Mouse (Mus musculus) CD8-positive naive resting alpha-beta T cell, adult 2 months (primary cell): ENCODE data around the gene Gm44790.
"Not testable (repeated sequence)": the region's sequence is repeated elsewhere in the genome, so short reads cannot be mapped to it uniquely, and the experiment has no call there.

Experiments
- DNase-seq, 2 experiments: peaks; one replicate each; pipeline ENCODE4 v3.0.0; 2022; ENCODE audit warnings: low read depth in 2 of 2, low spot score in 2 of 2

Gene Gm44790

DNA sequence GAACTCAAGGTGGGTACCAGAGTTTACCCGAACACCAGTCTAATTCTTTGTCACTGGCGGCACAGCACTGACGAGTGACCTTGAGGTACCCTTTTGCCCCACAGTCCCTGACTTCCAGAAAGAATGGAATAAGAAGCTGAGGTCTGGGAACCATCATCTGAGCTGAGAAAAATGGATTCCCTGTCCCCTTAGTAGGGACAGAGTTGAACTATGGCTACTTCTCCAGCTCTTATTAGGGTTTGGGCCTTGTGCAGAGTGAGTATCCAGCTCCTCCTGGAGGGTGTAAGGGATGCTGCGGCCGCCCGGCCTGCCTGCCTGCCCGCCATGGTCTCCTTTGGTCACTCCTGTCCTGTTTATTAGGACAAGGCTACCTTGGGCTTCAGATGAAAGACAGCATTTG, 46.6 kb downstream of the Gm44790 start:
- no peak for DNase-seq

DNA sequence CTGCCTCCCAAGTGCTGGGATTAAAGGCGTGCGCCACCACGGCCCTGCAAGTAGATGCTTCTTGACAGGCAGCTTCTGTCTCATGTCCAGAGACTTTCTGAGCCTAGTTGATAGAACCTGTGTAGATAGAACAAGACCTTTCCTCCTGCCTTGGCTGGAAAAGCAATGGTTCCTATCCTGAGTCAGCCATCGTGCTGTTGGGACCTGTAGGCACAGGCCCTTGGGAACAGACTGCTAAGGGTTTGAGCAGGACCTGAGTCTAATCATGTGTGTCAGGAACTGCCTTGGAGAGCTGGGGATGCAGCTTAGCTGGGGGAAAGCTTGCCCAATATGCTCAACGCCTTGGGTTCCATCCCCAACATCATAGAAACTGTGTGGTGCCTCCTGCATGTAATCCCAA, 47.6 kb downstream of the Gm44790 start:
- no peak for DNase-seq

DNA sequence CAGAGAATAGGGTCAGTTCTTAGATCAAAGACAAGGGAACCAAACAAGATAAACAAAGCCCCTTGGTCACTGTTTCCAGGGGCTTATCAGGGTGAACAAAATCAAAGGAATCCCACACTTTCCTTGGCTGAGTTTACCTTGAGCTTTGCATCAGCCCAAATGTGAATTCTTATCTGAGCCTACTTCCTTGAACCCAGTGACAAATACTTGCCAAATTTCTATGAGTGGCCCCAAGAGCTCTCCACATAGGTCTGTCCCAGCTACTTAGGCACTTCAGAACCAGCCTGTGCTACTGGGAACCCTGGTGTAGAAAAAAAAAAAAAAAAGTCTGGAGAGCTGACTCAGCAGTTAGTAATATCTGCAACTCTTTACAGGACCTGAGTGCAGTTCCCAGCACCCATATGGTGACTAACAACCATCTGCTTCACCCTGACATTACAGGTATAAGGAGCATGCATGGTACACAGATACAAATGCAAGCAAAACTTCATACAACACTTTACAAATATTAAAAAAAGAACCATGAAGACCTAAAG, 48.3 kb downstream of the Gm44790 start:
- DNase-seq: no peak

DNA sequence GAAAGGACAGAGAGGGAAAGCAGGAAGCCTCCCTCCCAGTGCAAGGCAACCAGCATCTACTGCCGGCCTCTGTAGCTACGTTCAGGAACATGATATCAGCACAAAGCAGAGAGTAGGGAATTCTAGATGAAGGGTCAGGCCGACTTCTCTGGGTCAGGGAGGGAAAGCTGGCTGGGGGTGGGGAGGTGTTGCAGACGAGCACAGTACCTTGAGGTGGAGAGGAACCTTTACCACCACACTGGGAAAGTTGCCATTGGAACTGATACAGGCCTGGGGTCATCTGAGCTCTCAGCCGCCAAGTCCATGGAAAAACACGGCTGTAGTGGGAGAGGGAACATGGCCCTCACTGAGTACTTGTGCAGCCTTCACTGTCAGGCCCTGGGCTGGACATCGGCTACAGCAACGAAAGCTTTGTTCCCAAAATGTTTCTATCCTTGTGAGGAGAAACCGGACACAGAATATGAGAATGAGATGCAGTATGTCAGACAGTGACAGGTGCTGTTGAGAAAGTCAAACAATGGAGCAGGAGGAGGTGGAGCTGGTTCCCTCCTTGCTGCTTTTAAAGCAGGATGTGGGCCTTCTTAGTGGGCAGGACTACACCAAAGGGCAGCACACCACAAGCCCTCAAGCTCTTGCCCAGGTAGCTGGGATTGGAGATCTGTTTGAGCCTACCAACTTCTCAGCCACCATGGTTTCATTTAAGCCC, 49.2 kb downstream of the Gm44790 start:
- no peak for DNase-seq

DNA sequence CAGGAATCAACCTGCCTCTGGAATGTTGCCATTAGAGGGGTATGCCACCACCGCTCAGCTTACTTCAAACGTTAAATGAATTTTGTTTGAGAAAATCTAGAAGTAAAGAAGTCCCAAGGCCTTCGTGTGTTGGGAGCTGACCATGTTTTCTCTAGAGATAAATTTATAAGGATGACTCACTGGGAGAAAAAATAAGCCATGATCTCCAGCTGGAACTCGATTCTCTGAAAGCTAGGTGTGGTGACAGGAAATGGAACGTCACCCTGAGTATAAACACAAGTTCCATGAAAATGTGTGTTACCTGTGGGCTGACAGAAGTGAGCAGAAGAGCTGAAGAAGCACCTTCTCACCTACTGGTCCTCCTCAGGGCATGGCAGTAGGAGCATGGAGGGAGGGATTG, 50.5 kb downstream of the Gm44790 start:
- no peak for DNase-seq

DNA sequence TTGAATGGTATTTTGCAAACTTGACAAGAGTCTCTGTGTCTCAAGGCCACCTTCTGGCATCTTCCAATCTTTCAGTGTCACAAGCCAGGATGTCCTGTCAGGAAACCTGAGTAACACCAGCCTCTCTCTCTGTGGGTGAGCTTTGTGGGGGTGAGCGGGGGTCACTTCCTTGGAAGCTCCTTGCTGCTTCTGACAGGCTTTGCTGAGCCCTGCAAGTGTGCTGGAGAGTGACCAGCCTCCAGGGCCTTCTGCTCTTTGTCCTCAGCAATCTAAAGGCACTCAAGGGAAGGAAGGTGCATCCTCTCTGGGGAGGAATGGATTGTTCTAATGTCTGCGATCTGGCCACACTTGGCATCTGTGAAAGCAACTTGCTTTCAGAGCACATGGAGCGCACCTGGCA, 52.9 kb downstream of the Gm44790 start:
- DNase-seq: no peak

DNA sequence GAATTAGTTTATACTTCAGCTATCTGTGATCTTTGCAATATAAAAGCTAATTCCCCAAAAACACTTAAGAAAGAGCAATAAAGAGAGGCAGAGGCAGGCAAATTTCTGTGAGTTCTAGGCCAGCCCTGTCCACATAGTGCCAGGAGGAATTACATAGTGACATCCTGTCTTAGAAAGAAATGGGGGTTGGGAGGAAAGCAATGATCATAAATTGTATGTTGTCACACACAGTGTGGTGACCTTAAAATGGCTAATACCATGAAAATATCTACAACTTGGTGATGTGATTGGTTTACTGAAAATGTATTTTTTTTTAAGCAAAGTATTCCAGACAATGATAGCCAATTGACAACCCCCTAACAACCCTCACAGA, 53.3 kb downstream of the Gm44790 start:
- DNase-seq: no peak

DNA sequence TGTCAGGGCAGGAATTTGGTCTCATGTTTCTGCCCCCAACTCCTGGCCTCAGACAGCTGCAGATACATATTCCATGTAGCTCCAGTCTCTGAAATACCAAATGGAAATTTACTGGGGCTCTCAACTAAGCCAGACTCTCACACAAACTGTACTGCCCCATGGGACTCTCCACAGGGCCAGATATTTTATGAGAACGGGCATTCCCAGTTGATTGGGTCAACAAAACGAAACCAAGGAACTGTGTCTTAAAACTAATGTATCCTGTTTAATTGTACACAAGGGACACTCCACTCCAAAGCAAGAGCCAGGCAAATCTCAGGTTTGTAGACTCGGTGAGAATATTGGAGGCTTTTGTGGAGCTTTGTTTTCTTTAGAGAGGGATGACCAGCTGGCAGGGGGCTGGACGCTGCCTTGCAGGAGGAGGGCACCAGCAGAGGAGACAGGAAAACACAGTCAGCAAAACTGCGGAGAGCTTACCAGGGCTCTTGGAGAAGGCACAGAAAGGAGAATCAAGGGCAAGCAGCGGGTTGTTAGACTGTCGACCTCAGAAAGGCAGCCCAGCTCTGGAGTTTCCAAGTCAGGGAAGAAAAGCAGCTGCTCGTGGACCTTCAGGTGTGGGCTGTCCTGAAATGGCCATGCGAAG, 53.9 kb downstream of the Gm44790 start:
- no peak for DNase-seq

DNA sequence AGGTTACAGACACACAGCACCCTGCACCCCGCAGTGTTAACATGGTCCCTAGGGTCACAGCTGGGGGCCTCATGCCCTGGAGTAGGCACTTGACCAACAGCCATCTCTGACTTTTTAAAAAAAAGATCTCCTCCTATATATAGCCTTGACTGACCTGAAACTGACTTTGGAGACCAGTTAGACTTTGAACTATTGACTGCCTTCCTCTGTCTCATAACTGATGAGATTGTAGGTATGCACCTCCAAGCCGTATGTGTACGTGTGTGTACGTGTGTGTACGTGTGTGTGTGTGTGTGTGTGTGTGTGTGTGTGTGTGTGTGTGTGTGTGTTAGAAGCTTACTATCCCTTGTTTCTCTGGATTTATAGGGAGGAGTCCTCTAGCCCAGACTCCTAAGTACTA, 55.4 kb downstream of the Gm44790 start:
- no peak for DNase-seq

DNA sequence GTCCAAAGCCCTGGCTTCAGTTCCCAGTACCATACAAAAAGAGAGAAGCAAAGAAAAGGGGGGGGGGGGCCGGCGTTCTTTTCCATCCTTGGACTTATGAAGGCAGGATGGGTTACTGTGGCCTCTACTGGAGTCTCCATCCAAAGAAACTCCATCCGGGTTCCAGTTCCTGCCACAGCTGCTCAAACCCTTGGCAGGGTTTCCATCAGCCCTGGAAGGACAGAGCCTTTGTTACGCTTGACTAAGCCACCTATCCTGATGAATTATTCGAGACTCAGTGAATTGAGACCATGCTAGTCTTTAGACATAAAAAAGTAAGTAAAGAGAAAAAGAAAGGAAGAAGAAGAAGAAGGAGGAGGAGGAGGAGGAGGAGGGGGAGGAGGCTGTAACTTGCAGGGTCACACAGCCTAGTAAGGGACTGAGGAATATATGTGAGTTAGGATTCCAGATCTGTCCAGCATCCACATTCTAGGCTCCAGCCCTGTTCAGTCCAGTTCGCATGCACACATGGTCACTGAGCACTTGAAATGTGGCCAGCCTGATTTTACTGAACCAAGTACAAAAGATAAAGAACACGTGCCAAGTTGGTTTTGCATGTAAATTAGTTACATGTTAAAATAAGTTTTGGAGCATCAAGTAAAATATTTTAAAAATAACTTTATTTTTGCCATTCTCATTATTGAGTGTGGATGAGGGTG, 59.6 kb downstream of the Gm44790 start:
- DNase-seq: no peak

DNA sequence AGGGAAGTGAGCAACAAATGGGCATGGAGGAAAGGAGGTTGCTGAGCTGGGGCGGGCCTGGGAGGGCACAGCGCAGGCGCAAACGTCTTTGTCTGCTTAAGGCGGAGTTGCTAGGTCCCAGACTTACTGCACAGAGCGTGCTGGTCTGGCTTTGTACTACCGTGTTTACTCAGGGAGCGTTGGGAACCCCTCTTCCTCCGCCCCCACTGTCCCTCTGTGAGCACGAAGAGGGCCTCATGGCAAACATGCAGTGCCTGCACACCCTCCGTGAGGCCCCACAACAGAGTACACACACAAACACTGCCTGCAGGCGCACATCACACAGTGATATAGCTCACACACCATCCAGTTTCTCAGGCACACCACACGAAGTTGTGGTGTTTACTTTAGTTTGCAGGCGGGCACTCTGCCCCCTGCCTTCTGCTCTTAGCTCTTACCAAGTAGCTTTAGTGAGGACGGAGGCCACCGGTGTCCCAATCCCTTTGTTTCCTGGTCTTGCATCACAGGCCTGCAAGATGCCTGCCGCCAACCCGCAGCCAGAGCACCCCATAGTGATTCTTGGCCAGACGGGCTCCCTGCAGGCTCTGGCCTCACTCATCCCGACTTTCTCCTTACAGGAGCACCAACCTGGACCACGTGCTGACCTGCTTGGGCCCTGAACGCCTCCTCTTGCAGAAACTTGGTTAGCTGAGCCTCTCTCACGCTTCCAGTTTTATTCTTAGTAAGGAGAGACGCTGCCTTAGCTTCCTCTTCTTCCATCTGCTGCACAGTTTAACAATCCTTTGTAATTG, 61.1 kb downstream of the Gm44790 start:
- peak; percentile 49 to 70 for DNase-seq

DNA sequence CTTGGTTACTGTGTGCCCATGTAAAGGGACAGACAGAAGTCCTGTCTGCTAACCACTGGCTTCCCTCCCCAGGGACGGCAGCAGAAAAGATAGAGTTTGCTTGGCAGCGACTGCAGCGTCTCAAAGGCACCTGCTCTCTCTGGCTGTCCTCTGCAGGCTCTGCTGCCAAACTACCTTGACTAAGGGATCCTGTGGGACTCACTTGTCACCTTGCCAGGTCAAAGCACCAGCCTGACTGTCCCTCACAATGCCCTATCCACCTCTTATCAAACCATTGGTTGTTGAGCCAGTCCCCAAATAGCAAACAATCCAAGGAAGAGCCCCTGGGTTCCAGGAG, 61.7 kb downstream of the Gm44790 start:
- no peak for DNase-seq

DNA sequence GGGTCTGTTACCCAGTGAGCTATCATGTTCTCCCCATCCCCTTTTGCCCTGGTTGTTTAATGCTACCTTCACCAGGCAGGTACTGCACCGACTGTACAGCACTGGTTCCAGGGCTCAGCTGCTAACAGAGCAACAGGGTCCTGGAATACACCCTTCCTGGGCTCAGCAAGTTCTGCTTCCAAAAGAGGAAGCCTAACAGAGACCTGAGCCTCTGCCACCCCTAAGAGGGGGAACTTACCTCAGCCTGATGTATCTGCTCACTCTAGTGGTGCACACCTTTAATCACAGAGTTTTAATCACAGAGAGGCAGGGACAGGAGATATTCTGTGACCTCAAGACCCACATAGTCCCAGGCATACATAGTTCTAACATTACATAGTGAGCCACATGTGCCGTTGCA, 63.5 kb downstream of the Gm44790 start:
- DNase-seq: no peak

DNA sequence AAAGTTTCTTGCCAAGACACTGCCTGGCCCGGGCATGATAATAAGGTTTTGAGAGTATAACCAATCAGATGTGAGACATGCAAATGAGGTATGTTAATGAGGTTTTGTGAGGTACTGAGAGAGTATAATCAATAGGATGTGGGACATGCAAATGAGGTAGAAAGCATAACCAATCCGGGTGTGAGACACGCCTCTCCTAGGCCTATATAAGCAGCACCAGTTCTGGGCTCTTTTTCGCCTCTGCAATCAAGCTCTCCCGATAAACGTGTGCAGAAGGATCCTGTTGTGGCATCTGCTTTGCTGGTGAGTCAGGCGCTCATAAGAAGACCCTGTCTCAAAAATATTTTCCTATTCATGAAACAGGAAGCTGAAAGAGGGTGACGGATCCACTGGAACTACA, 64.0 kb downstream of the Gm44790 start:
- not testable (repeated sequence) for DNase-seq

DNA sequence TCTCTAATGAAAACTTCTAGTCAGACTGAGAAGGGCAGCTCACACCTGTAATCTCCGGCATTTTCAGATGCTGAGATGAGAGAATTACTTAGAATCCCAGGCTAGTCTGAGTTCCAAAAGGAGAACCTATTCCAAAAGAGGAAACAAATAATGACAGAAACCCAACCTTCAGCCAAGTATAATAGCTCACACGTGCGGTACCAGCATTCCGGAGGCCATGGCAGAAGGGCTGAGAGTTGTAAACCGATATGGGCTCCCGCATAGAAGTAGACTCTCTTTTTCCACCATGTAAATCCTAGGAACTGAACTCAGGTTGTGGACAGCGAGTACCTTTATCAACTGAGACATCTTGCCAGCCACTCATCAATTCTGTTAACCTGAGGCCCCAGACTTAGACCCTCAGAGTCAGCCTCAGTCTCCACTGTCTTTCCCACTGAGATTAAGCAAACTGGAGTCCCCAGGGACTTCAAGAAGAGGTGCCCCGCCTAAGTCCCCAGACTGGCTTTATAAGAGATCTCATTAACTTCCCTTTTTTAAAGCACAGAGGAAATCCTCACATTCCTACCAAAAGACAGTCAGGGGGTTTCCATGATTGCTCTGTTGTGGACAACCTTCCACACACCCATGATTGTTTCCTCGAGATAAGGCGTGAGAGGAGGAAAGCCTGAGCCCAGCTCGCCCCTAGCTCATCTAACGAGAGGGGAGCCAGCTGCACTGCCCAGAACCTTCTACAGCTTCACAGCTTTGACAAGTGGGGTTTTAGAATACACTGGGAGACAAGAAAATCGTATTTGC, 67.2 kb downstream of the Gm44790 start:
- no peak for DNase-seq

DNA sequence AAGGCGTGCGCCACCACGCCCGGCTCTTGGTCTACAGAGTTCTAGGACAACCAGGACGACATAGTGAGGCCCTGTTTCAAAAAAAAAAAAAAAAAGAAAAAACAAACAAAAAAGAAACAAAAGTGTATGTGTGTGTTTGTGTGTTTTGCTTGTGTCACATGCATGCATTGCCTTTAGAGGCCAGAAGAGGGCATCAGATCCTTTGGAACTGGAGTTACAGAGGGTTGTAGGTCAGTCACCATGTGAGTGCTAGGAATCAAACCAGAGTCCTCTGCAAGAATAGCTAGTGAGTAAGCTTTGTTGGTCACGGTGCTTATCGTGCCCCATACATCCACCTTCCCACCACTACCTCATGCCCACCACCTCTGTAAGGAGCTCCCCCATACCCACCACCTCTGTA, 68.3 kb downstream of the Gm44790 start:
- DNase-seq: no peak
